Mouse (Mus musculus): ENCODE results near the gene Zc3h12a. TPM values are rescaled to one million over a fixed set of nuclear protein-coding genes. Genes with fewer than 3 reads are reported as not detected.
A peak's percentile ranks its signal among the peaks of the same experiment; 100 is the strongest.

Gene Zc3h12a
- not detected in 2 replicates for polyA plus RNA-seq (2015; fragmentation: Nextera tagmentation; extraction: Ambion mirVana)

DNA sequence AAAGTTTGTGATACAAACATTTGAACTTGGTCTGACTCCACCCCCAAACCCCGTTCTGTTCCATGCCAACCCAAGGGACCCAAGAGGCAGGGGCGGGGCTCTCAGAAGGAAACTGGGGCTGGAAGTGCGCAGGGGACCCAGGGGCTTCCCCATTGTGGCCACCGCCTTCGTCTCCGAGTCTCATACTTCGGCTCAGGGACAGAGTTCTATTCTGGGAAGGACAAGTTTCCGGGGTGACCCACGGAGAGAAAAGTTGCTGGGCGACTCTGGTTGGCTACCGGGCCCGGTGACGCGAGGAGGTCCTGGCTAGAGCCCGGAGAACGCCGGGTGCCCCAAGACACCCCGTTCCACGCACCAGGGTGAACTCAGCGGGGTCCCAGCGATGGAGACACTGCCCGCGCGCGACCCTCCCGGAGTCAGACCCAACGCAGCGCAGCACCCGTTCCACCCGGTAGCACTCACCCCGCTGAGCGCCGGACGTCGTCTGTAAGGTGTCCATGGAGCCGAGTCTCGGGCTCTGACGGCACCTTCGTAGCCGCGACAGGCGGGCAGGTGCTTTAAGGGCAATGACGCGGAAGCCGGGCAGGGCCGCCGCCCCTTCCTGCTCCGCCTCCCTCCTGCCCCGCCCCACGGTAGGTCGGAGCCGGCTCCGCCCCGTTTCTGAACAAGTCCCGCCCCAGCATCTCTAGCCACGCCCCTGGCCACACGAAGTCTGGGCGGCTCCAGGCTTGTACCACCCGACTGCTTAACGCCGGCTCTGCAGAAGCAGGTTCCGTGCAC is at the start of gene Zc3h12a:
Gene Zc3h12a (minus strand): TSS at position 536 of the 780 bp plus-strand sequence.
- peak within 1 kb of the TSS; percentile 57 for H3K4me3 ChIP-seq (ENCODE audit: low read depth, low read length)
- H3K27ac ChIP-seq (ENCODE audit: low read length): no peak within 1 kb of the TSS
- 1% methylated on average over 61 of the region's 62 CpGs for WGBS
- peak within 1 kb of the TSS; percentile 69 for H3K9ac ChIP-seq (ENCODE audit: low read depth, low read length)
- H3K27me3 ChIP-seq (ENCODE audit: control insufficient read depth, insufficient read depth, low read depth, low read length): peaks cover 14% of the 10 kb centered on the region
- peak; percentile 79 for ATAC-seq
- no peaks in the 10 kb centered on the region for H3K36me3 ChIP-seq (ENCODE audit: control insufficient read depth, insufficient read depth, low read length)
- peaks cover 3% of the 10 kb centered on the region; the same call in 1 of the 2 replicates for H3K4me1 ChIP-seq (ENCODE audit: control insufficient read depth, insufficient read depth, low read length)
- H3K4me2 ChIP-seq (ENCODE audit: low read length): peak within 1 kb of the TSS; percentile 96
- H3K9me3 ChIP-seq (replicated peaks; ENCODE audit: control insufficient read depth, low read length, poor library complexity, severe bottlenecking): no peaks in the 10 kb centered on the region

DNA sequence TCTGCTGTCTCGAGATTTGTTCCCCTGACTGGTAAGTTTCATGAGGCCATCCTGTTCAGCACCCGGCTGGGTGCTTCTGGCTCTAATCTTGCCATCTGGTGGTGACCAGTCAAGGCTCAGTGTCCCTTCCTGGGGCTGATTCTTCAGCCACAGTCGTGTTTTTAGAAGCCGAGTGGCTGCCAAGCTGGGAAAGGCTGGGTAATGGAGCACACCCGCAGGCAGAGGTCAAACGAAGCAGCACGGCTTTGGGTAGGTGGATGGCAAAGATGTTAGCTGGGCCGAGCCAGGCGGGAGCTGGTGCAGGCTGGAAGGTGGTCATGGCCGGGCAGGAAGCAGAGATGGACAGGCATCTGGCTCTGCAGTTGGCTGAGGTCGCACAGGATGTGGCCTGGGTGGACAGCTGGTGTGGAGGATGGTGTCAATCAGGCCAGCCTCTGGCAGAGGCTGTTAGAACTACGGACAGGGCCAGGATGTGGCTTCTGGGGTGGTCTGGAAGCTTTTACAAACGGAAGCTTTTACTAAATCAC is 49.1 kb upstream of the Zc3h12a start:
- Histone ChIP-seq H3K9ac (ENCODE audit: low read depth, low read length) (no peak overlapping the region), H3K36me3 (ENCODE audit: control insufficient read depth, insufficient read depth, low read length) (no peaks in the 10 kb centered on the region), H3K4me2 (ENCODE audit: low read length) (no peak overlapping the region), H3K27me3 (ENCODE audit: control insufficient read depth, insufficient read depth, low read depth, low read length) (no peaks in the 10 kb centered on the region), H3K27ac (ENCODE audit: low read length) (no peak overlapping the region), H3K4me1 (ENCODE audit: control insufficient read depth, insufficient read depth, low read length) (peaks cover 3% of the 10 kb centered on the region; the same call in 1 of the 2 replicates), H3K4me3 (ENCODE audit: low read depth, low read length) (no peak overlapping the region), H3K9me3 (replicated peaks; ENCODE audit: control insufficient read depth, low read length, poor library complexity, severe bottlenecking) (no peaks in the 10 kb centered on the region)
- 60% methylated on average over 13 of the region's 13 CpGs for WGBS
- ATAC-seq: no peak

DNA sequence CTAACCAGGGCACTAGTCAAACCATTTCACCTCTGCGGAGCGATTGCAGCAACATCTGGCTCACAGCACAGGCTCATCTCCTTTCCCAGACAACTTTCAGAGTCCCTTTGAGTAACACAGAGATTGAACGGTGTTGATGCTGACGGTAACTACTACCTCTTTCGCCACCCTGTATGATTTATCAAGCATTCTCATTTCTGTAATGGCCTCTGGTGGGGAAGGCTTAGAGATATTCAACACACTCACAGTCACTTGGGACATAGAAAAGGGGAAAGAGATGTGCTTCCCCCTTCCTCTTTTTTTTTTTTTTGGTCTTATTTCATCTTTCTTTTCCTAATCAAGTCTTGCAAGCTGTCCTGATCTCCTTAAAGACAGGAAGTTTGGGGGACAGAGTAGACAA is 48.5 kb upstream of the Zc3h12a start:
- Histone ChIP-seq H3K27me3 (ENCODE audit: control insufficient read depth, insufficient read depth, low read depth, low read length) (no peaks in the 10 kb centered on the region), H3K36me3 (ENCODE audit: control insufficient read depth, insufficient read depth, low read length) (no peaks in the 10 kb centered on the region), H3K4me2 (ENCODE audit: low read length) (no peak overlapping the region), H3K9me3 (replicated peaks; ENCODE audit: control insufficient read depth, low read length, poor library complexity, severe bottlenecking) (no peaks in the 10 kb centered on the region), H3K4me1 (ENCODE audit: control insufficient read depth, insufficient read depth, low read length) (peaks cover 3% of the 10 kb centered on the region; the same call in 1 of the 2 replicates), H3K27ac (ENCODE audit: low read length) (no peak overlapping the region), H3K9ac (ENCODE audit: low read depth, low read length) (no peak overlapping the region), H3K4me3 (ENCODE audit: low read depth, low read length) (no peak overlapping the region)
- no peak for ATAC-seq
- 93% methylated on average over 5 of the region's 5 CpGs for WGBS

DNA sequence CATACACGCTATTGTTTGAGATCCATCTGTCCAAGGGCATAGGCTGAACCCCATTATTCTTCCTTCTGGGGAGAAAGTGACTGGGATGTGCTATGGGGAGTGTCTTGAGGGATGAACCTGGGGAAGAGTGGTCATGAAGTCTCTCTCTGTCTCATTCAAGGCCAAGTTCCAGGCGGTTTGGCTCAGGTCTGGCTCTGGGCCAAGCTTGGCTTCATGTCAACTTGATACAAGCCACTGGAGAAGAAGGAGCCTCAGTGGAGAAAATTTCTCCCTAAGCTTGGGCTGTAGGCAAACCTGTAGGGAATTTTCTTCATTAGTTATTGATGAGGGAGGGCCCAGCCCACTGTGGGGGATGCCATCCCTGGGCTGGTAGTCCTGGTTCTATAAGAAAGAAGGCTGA is 48.0 kb upstream of the Zc3h12a start:
- no peaks in the 10 kb centered on the region for H3K9me3 ChIP-seq (replicated peaks; ENCODE audit: control insufficient read depth, low read length, poor library complexity, severe bottlenecking)
- H3K4me2 ChIP-seq (ENCODE audit: low read length): no peak overlapping the region
- H3K9ac ChIP-seq (ENCODE audit: low read depth, low read length): no peak overlapping the region
- H3K4me1 ChIP-seq (ENCODE audit: control insufficient read depth, insufficient read depth, low read length): peaks cover 3% of the 10 kb centered on the region; the same call in 1 of the 2 replicates
- H3K4me3 ChIP-seq (ENCODE audit: low read depth, low read length): no peak overlapping the region
- H3K27ac ChIP-seq (ENCODE audit: low read length): no peak overlapping the region
- H3K36me3 ChIP-seq (ENCODE audit: control insufficient read depth, insufficient read depth, low read length): no peaks in the 10 kb centered on the region
- no peak for ATAC-seq
- no peaks in the 10 kb centered on the region for H3K27me3 ChIP-seq (ENCODE audit: control insufficient read depth, insufficient read depth, low read depth, low read length)
- WGBS: 72% methylated on average over 2 of the region's 2 CpGs

DNA sequence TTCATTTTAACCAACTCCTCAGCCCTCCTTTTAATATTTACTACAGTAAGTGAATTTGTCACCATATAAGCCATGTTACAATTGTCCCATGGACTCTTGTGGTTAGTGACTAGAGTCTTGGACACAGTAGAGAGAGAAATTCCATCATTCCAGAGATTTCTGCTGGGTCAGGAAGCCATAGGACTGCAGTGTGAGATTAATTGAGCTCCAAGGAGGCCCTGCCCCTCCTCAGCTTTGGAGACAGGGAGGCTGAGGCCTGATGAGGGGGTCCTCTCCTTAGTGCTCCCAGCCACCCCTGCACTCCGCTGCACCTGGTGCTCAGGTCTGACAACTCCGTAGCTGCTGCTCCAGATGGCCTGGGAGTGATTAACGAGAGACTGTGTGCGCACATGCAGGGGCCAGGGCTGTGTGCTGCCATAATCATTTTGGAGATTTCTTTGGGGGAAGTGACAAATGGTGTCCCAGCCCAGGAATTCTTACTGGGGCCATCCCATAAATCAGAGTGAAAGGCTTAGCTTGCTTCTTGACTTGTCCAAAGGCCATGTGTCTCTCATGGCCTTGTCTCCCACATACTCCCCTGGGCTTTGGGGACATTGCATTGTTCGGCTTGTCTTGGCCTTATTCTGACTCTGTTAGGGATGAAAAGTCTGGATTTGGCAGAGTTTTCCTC is 47.0 kb upstream of the Zc3h12a start:
- no peaks in the 10 kb centered on the region for H3K36me3 ChIP-seq (ENCODE audit: control insufficient read depth, insufficient read depth, low read length)
- peaks cover 3% of the 10 kb centered on the region; the same call in 1 of the 2 replicates for H3K4me1 ChIP-seq (ENCODE audit: control insufficient read depth, insufficient read depth, low read length)
- H3K9me3 ChIP-seq (replicated peaks; ENCODE audit: control insufficient read depth, low read length, poor library complexity, severe bottlenecking): no peaks in the 10 kb centered on the region
- ATAC-seq: no peak
- H3K9ac ChIP-seq (ENCODE audit: low read depth, low read length): no peak overlapping the region
- no peak overlapping the region for H3K4me2 ChIP-seq (ENCODE audit: low read length)
- 75% methylated on average over 5 of the region's 5 CpGs for WGBS
- no peak overlapping the region for H3K27ac ChIP-seq (ENCODE audit: low read length)
- H3K27me3 ChIP-seq (ENCODE audit: control insufficient read depth, insufficient read depth, low read depth, low read length): no peaks in the 10 kb centered on the region
- no peak overlapping the region for H3K4me3 ChIP-seq (ENCODE audit: low read depth, low read length)

DNA sequence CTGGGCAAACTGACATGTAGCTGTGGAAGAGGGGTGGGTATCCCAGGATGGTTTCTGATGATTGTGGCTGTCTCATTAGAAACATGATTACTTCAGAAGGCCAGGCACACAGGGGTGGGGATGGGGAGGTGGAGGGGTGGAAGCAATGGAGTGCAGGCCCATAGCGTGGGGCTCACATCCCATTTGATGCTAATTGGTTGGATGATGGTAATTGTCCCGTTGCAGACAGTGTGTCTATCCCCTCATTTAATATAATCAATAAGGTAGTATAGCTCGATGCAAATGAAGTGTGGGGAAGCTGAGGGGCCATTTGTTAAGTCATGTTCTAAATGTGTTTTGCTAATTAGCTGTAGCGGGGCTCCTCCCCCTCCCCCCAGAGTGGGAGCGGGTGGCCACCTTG is 45.5 kb upstream of the Zc3h12a start:
- H3K9me3 ChIP-seq (replicated peaks; ENCODE audit: control insufficient read depth, low read length, poor library complexity, severe bottlenecking): no peaks in the 10 kb centered on the region
- no peak overlapping the region for H3K9ac ChIP-seq (ENCODE audit: low read depth, low read length)
- WGBS: 70% methylated on average over 5 of the region's 5 CpGs
- H3K27ac ChIP-seq (ENCODE audit: low read length): no peak overlapping the region
- no peak overlapping the region for H3K4me3 ChIP-seq (ENCODE audit: low read depth, low read length)
- H3K4me2 ChIP-seq (ENCODE audit: low read length): no peak overlapping the region
- no peaks in the 10 kb centered on the region for H3K27me3 ChIP-seq (ENCODE audit: control insufficient read depth, insufficient read depth, low read depth, low read length)
- no peak for ATAC-seq
- no peaks in the 10 kb centered on the region for H3K36me3 ChIP-seq (ENCODE audit: control insufficient read depth, insufficient read depth, low read length)
- peaks cover 3% of the 10 kb centered on the region; the same call in 1 of the 2 replicates for H3K4me1 ChIP-seq (ENCODE audit: control insufficient read depth, insufficient read depth, low read length)

DNA sequence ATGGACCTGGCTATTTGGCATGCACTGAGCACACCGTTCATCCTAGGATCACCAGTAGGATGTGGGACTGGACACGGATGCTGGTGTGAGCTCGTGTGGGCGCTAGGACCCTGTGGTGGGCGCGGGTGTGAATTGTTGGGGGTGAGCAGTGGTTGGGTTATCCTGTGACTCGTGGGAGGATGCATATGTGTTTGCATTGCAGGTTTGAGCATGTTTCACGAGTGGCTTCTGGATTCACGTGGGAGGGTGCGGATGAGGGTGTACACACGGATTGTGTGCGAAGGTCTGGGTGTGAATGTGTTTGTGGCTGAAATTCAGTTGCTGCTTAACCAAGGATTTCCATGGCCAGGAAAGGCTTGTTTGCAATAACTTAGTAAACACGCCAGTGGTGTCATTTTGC is 45.1 kb upstream of the Zc3h12a start:
- Histone ChIP-seq H3K27me3 (ENCODE audit: control insufficient read depth, insufficient read depth, low read depth, low read length) (no peaks in the 10 kb centered on the region), H3K4me3 (ENCODE audit: low read depth, low read length) (no peak overlapping the region), H3K4me1 (ENCODE audit: control insufficient read depth, insufficient read depth, low read length) (peaks cover 1% of the 10 kb centered on the region; the same call in 1 of the 2 replicates), H3K4me2 (ENCODE audit: low read length) (no peak overlapping the region), H3K36me3 (ENCODE audit: control insufficient read depth, insufficient read depth, low read length) (no peaks in the 10 kb centered on the region), H3K27ac (ENCODE audit: low read length) (no peak overlapping the region), H3K9me3 (replicated peaks; ENCODE audit: control insufficient read depth, low read length, poor library complexity, severe bottlenecking) (no peaks in the 10 kb centered on the region), H3K9ac (ENCODE audit: low read depth, low read length) (no peak overlapping the region)
- ATAC-seq: no peak
- 93% methylated on average over 13 of the region's 13 CpGs for WGBS

DNA sequence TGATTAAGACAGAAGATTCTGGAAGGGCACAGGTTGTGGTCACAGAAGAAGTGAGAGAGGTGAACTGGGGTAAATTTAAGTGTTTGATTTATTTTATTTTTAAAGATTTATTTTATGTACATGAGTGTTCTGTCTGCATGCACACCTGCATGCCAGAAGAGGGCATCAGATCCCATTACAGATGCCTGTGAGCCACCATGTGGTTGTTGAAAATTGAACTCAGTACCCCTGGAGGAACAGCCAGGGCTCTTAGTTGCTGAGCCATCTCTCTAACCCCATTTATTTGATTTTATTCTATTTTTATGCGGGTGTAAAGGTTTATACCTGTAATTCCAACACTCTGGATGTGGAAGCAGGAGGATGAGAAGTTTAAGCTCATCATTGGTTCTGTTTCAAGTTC is 40.1 kb upstream of the Zc3h12a start:
- no peaks in the 10 kb centered on the region for H3K9me3 ChIP-seq (replicated peaks; ENCODE audit: control insufficient read depth, low read length, poor library complexity, severe bottlenecking)
- H3K36me3 ChIP-seq (ENCODE audit: control insufficient read depth, insufficient read depth, low read length): no peaks in the 10 kb centered on the region
- H3K4me1 ChIP-seq (ENCODE audit: control insufficient read depth, insufficient read depth, low read length): no peaks in the 10 kb centered on the region
- H3K9ac ChIP-seq (ENCODE audit: low read depth, low read length): no peak overlapping the region
- no peaks in the 10 kb centered on the region for H3K27me3 ChIP-seq (ENCODE audit: control insufficient read depth, insufficient read depth, low read depth, low read length)
- 83% methylated on average over 1 of the region's 1 CpGs for WGBS
- no peak overlapping the region for H3K4me3 ChIP-seq (ENCODE audit: low read depth, low read length)
- H3K4me2 ChIP-seq (ENCODE audit: low read length): no peak overlapping the region
- no peak overlapping the region for H3K27ac ChIP-seq (ENCODE audit: low read length)
- no peak for ATAC-seq

DNA sequence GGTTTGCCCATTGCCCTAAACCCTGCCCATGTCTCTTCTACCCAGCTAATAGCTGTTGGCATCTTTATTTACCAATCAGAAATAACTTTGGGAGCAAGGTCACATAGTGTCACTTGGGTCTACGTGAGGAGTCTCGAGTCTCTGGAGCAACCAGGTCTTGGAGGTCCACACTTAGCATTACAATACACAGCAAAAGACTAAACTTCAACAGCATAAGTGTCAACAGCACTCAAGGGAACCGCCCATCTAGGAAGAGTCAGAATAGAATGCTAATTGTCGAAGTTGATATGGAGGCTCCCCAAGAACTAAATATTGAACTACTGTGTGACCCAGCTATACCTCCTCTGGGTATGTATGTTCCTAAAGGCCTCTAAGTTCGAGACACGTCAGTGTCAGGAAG is 37.2 kb upstream of the Zc3h12a start:
- Histone ChIP-seq H3K4me3 (ENCODE audit: low read depth, low read length) (no peak overlapping the region), H3K4me1 (ENCODE audit: control insufficient read depth, insufficient read depth, low read length) (peaks cover 8% of the 10 kb centered on the region; the same call in 1 of the 2 replicates), H3K36me3 (ENCODE audit: control insufficient read depth, insufficient read depth, low read length) (no peaks in the 10 kb centered on the region), H3K27me3 (ENCODE audit: control insufficient read depth, insufficient read depth, low read depth, low read length) (no peaks in the 10 kb centered on the region), H3K27ac (ENCODE audit: low read length) (no peak overlapping the region), H3K9me3 (replicated peaks; ENCODE audit: control insufficient read depth, low read length, poor library complexity, severe bottlenecking) (no peaks in the 10 kb centered on the region), H3K4me2 (ENCODE audit: low read length) (no peak overlapping the region), H3K9ac (ENCODE audit: low read depth, low read length) (no peak overlapping the region)
- 86% methylated on average over 6 of the region's 6 CpGs for WGBS
- no peak for ATAC-seq
